Mouse (Mus musculus) lung, postnatal 0 days (tissue): Measurements from ENCODE around the gene Cd200r1.

ENCODE experiments used
- CTCF ChIP-seq: IDR thresholded peaks from 2 replicates; pipeline ENCODE4 v1.5.1; 2016; ENCODE audit warnings: antibody characterized with exemption, mild to moderate bottlenecking
- EP300 ChIP-seq: IDR thresholded peaks from 2 replicates; pipeline ENCODE4 v1.6.1; 2016; ENCODE audit warnings: antibody characterized with exemption, mild to moderate bottlenecking, control low read depth

- TF ChIP-seq EP300 (no peak), CTCF (peak; percentile 43)
Measured at GRCm38 (mm10) chr16:44717838-44718237, 47.7 kb upstream of the Cd200r1 start.
